Mouse (Mus musculus) liver, embryonic 11.5 days (tissue): ENCODE results near the gene Tnfsf14. TPM values are rescaled to one million over a fixed set of nuclear protein-coding genes. Genes with fewer than 3 reads are reported as not detected.

Source experiments
- ATAC-seq: fragments of 200-750 bp; cut with Nextera tagmentation; replicated peaks from 2 replicates; pipeline ENCODE4 v1.8.0; 2017; ENCODE audit warnings: moderate number of reproducible peaks, mild to moderate bottlenecking, moderate TSS enrichment, moderate library complexity; ENCODE audit not compliant: low FRiP score
- DNase-seq: peaks from one replicate; pipeline ENCODE4 v3.0.0-alpha.2; 2017; ENCODE audit warnings: low spot score
- H3K27ac ChIP-seq: fragments of 300-500 bp; sonication (generic); 2 replicates; pipeline ENCODE4 v1.5.1; 2014; ENCODE audit warnings: mild to moderate bottlenecking, low read depth, low read length, control low read depth
- H3K27me3 ChIP-seq: fragments of 300-500 bp; sonication (generic); replicated peaks from 2 replicates; pipeline ENCODE4 v1.6.1; 2014; ENCODE audit warnings: low read length, mixed read lengths; ENCODE audit not compliant: control insufficient read depth, insufficient read depth
- H3K36me3 ChIP-seq: fragments of 300-500 bp; sonication (generic); 2 replicates; pipeline ENCODE4 v1.6.1; 2014; ENCODE audit warnings: mild to moderate bottlenecking, low read length, moderate library complexity, mixed read lengths; ENCODE audit not compliant: control insufficient read depth, insufficient read depth
- H3K4me1 ChIP-seq: fragments of 300-500 bp; sonication (generic); replicated peaks from 2 replicates; pipeline ENCODE4 v1.6.1; 2014; ENCODE audit warnings: low read length, mixed read lengths; ENCODE audit not compliant: control insufficient read depth, insufficient read depth
- H3K4me2 ChIP-seq: fragments of 300-500 bp; sonication (generic); 2 replicates; pipeline ENCODE4 v1.6.1; 2014; ENCODE audit warnings: mild to moderate bottlenecking, control low read depth, moderate library complexity
- H3K4me3 ChIP-seq: fragments of 300-500 bp; sonication (generic); 2 replicates; pipeline ENCODE4 v1.5.1; 2014; ENCODE audit warnings: low read depth, low read length, control low read depth
- H3K9ac ChIP-seq: fragments of 300-500 bp; sonication (generic); 2 replicates; pipeline ENCODE4 v1.6.1; 2014; ENCODE audit warnings: low read depth, low read length, control low read depth
- H3K9me3 ChIP-seq: fragments of 300-500 bp; sonication (generic); 2 replicates; pipeline ENCODE4 v1.6.1; 2016; ENCODE audit warnings: low read length, inconsistent platforms, mixed read lengths; ENCODE audit not compliant: control insufficient read depth
- WGBS: fragments of 180-500 bp; shearing (Covaris S2); extraction: QIAGEN DNeasy Blood & Tissue Kit; methylation state at CpG from one replicate; pipeline ENCODE4 v1.1.7; 2014; 5-methylcytosine and 5-hydroxymethylcytosine counted together
- polyA plus RNA-seq: library from polyadenylated mRNA; unstranded; fragments of >200 nt; fragmentation: Nextera tagmentation; extraction: Ambion mirVana; gene quantifications from 2 replicates; pipeline ENCODE4 v1.2.1, GENCODE M21; 2014

The Tnfsf14 gene
- polyA plus RNA-seq, 1 experiment from 2014 or later, result 1.2 TPM

GRCm38 (mm10) chr17:57229851-57230727 lies 36.1 kb upstream of the Tnfsf14 start:
- 70% methylated on average over 15 of the region's 15 CpGs for WGBS
- peaks cover 5% of the 10 kb centered on the region for H3K4me1 ChIP-seq
- DNase-seq, result no peak
- peak overlapping the region; percentile 3; the same call in 1 of the 2 replicates for H3K27ac ChIP-seq
- ATAC-seq, result no peak
- H3K4me3 ChIP-seq, result no peak overlapping the region
- H3K27me3 ChIP-seq, result peaks cover 2% of the 10 kb centered on the region
- no peaks in the 10 kb centered on the region for H3K9me3 ChIP-seq
- no peak overlapping the region for H3K4me2 ChIP-seq
- peaks cover 6% of the 10 kb centered on the region; the same call in 1 of the 2 replicates for H3K36me3 ChIP-seq
- no peak overlapping the region for H3K9ac ChIP-seq

- DNase-seq, result no peak
Observed at GRCm38 (mm10) chr17:57228873-57229272, 34.9 kb upstream of the Tnfsf14 start.

GRCm38 (mm10) chr17:57228014-57228413 lies 34.0 kb upstream of the Tnfsf14 start, which contains the start of gene C3:
Gene C3, minus strand, starts transcription at chr17:57228136.
- Histone ChIP-seq H3K27ac (no peak within 1 kb of the TSS), H3K9ac (no peak within 1 kb of the TSS), H3K4me1 (peaks cover 5% of the 10 kb centered on the region), H3K4me2 (peak within 1 kb of the TSS; percentile 53), H3K9me3 (no peaks in the 10 kb centered on the region), H3K36me3 (no peaks in the 10 kb centered on the region), H3K27me3 (peaks cover 5% of the 10 kb centered on the region), H3K4me3 (peak within 1 kb of the TSS; percentile 32)
- 56% methylated on average over 3 of the region's 3 CpGs for WGBS
- ATAC-seq (0 out of 2 replicates have a peak, but pooled peaks have one; percentile 35), DNase-seq (no peak)

More at GRCm38 (mm10) chr17:57228873-57229272, 34.9 kb upstream of the Tnfsf14 start:
- no peak overlapping the region for H3K4me2 ChIP-seq
- H3K4me3 ChIP-seq, result no peak overlapping the region
- peaks cover 5% of the 10 kb centered on the region for H3K4me1 ChIP-seq
- no peak overlapping the region for H3K27ac ChIP-seq
- peaks cover 5% of the 10 kb centered on the region for H3K27me3 ChIP-seq
- H3K9me3 ChIP-seq, result no peaks in the 10 kb centered on the region
- no peak for ATAC-seq
- no peak overlapping the region for H3K9ac ChIP-seq
- WGBS, result 77% methylated on average over 3 of the region's 3 CpGs
- H3K36me3 ChIP-seq, result no peaks in the 10 kb centered on the region

GRCm38 (mm10) chr17:57227468-57227867 lies 33.5 kb upstream of the Tnfsf14 start:
- peak overlapping the region; percentile 53 for H3K4me2 ChIP-seq
- peaks cover 5% of the 10 kb centered on the region for H3K4me1 ChIP-seq
- no peak overlapping the region for H3K9ac ChIP-seq
- ATAC-seq (no peak), DNase-seq (no peak)
- no peak overlapping the region for H3K27ac ChIP-seq
- no peaks in the 10 kb centered on the region for H3K9me3 ChIP-seq
- 89% methylated on average over 2 of the region's 2 CpGs for WGBS
- H3K36me3 ChIP-seq, result no peaks in the 10 kb centered on the region
- H3K27me3 ChIP-seq, result peaks cover 5% of the 10 kb centered on the region
- peak overlapping the region; percentile 32 for H3K4me3 ChIP-seq

- no peak overlapping the region for H3K4me3 ChIP-seq
- DNase-seq, result no peak
- WGBS, result 44% methylated on average over 9 of the region's 9 CpGs
- ATAC-seq, result no peak
- H3K27me3 ChIP-seq, result peaks cover 5% of the 10 kb centered on the region
- no peaks in the 10 kb centered on the region for H3K36me3 ChIP-seq
- H3K9me3 ChIP-seq, result no peaks in the 10 kb centered on the region
- H3K4me1 ChIP-seq, result no peaks in the 10 kb centered on the region; the same call in 1 of the 2 replicates
- H3K4me2 ChIP-seq, result no peak overlapping the region
- no peak overlapping the region for H3K27ac ChIP-seq
- no peak overlapping the region for H3K9ac ChIP-seq
Observed at GRCm38 (mm10) chr17:57223313-57223712, 29.3 kb upstream of the Tnfsf14 start.

- Histone ChIP-seq H3K27ac (no peak overlapping the region), H3K4me1 (no peaks in the 10 kb centered on the region; the same call in 1 of the 2 replicates), H3K27me3 (peaks cover 5% of the 10 kb centered on the region), H3K4me3 (no peak overlapping the region), H3K36me3 (no peaks in the 10 kb centered on the region), H3K9me3 (no peaks in the 10 kb centered on the region), H3K4me2 (no peak overlapping the region), H3K9ac (no peak overlapping the region)
- 49% methylated on average over 4 of the region's 4 CpGs for WGBS
- ATAC-seq (no peak), DNase-seq (no peak)
Observed at GRCm38 (mm10) chr17:57221911-57222310, 27.9 kb upstream of the Tnfsf14 start.

- Histone ChIP-seq H3K4me3 (no peak overlapping the region), H3K27me3 (0 out of 2 replicates have a peak, but pooled peaks cover 3% of the 10 kb centered on the region), H3K9me3 (no peaks in the 10 kb centered on the region), H3K9ac (no peak overlapping the region), H3K4me2 (0 out of 2 replicates have a peak overlapping the region, but pooled peaks have one; percentile 5), H3K36me3 (no peaks in the 10 kb centered on the region), H3K4me1 (no peaks in the 10 kb centered on the region), H3K27ac (no peak overlapping the region)
- 24% methylated on average over 3 of the region's 3 CpGs for WGBS
- ATAC-seq, result no peak
- DNase-seq, result no peak
Observed at GRCm38 (mm10) chr17:57219884-57220207, 25.9 kb upstream of the Tnfsf14 start.

GRCm38 (mm10) chr17:57219167-57219883 lies 25.3 kb upstream of the Tnfsf14 start:
- Histone ChIP-seq H3K4me1 (no peaks in the 10 kb centered on the region), H3K4me3 (no peak overlapping the region), H3K9ac (no peak overlapping the region), H3K36me3 (no peaks in the 10 kb centered on the region), H3K9me3 (no peaks in the 10 kb centered on the region), H3K4me2 (0 out of 2 replicates have a peak overlapping the region, but pooled peaks have one; percentile 5), H3K27me3 (0 out of 2 replicates have a peak, but pooled peaks cover 3% of the 10 kb centered on the region), H3K27ac (no peak overlapping the region)
- WGBS, result 20% methylated on average over 11 of the region's 11 CpGs
- ATAC-seq (peak; percentile 48; the same call in 1 of the 2 replicates), DNase-seq (peak; percentile 66)
